Mouse (Mus musculus) mammary gland, adult 2 months (tissue): ENCODE results near the gene Olfr295. TPM values are rescaled to one million over a fixed set of nuclear protein-coding genes. Genes with fewer than 3 reads are reported as not detected.

Source experiments
- polyA plus RNA-seq: library from polyadenylated mRNA; depleted of rRNA; stranded (reverse); fragments of >200 nt; gene quantifications from 2 replicates; pipeline ENCODE4 v1.2.3, GENCODE M21; 2012; ENCODE audit warnings: low replicate concordance; rRNA removed

Gene Olfr295
- not detected in 2 replicates for polyA plus RNA-seq

GRCm38 (mm10) chr7:86583562-86583961 is at the start of gene Olfr295:
Gene Olfr295, plus strand, starts transcription at chr7:86583862.

GRCm38 (mm10) chr7:86616543-86616942 is 32.9 kb downstream of the Olfr295 start, which contains the start of gene Olfr294:
Gene Olfr294, minus strand, starts transcription at chr7:86616643.

Other genes with a start within 250 kb of the Olfr295 start
- not detected in 2 replicates for gene Olfr307, start 246.3 kb upstream of the Olfr295 start, polyA plus RNA-seq
- gene Olfr305, start 216.9 kb upstream of the Olfr295 start, polyA plus RNA-seq: not detected in 2 replicates
- not detected in 2 replicates for gene Olfr304, start 197.2 kb upstream of the Olfr295 start, polyA plus RNA-seq
- gene Olfr303, start 186.1 kb upstream of the Olfr295 start, polyA plus RNA-seq: not detected in 2 replicates
- gene Olfr301, start 180.0 kb upstream of the Olfr295 start, polyA plus RNA-seq: not detected in 2 replicates
- not detected in 2 replicates for gene Olfr299, start 123.9 kb upstream of the Olfr295 start, polyA plus RNA-seq
- not detected in 2 replicates for gene Olfr298, start 91.4 kb upstream of the Olfr295 start, polyA plus RNA-seq
- not detected in 2 replicates for gene Olfr297, start 63.9 kb upstream of the Olfr295 start, polyA plus RNA-seq
- not detected in 2 replicates for gene Olfr294, start 32.8 kb downstream of the Olfr295 start, polyA plus RNA-seq
- gene Olfr293, start 65.2 kb downstream of the Olfr295 start, polyA plus RNA-seq: not detected in 2 replicates
- not detected in 2 replicates for gene Olfr292, start 104.5 kb downstream of the Olfr295 start, polyA plus RNA-seq
- 0.62 TPM in 2 replicates for gene Folh1, start 192.1 kb downstream of the Olfr295 start, polyA plus RNA-seq
- not detected in 2 replicates for gene Vmn2r77, start 211.2 kb downstream of the Olfr295 start, polyA plus RNA-seq